19 mouse cellular contexts compared by ENCODE assay signal in genomic region chr1:155113946-155114345, GRCm38 (mm10). TPM values are rescaled to one million over a fixed set of nuclear protein-coding genes. Genes with fewer than 3 reads are reported as not detected.
DNase-seq lines count a peak whose midpoint lies in the region; ATAC-seq and TF ChIP-seq lines count a peak whose summit lies in the region.
"Had no signal": no experiment of that assay in that cellular context is flagged by ENCODE, and none has a peak within 500 bp of the region (broad histone marks: within the 10 kb centered on the region; RNA-seq: fewer than 3 reads in every experiment).

No protein-coding gene starts in this region.

- TF ChIP-seq POLR2A in liver, adult 2 months (IDR thresholded peaks at IDR 0.05; ENCODE audit: extremely low read depth, insufficient read depth, low read length) = no peak

- H3K27me3 ChIP-seq in forebrain, embryonic 16.5 days (replicated peaks; ENCODE audit: control insufficient read depth, insufficient read depth, low read length) = no peaks in the 10 kb centered on the region
- no peaks in the 10 kb centered on the region for H3K27me3 ChIP-seq in forebrain, embryonic 11.5 days (ENCODE audit: control insufficient read depth, insufficient read depth, low read length)
- H3K27me3 ChIP-seq in liver, adult 2 months (ENCODE audit: control insufficient read depth, insufficient read depth, low read length) = no peaks in the 10 kb centered on the region
- H3K27me3 ChIP-seq in embryonic facial prominence, embryonic 15.5 days = no peaks in the 10 kb centered on the region
- H3K27me3 ChIP-seq: embryonic facial prominence, embryonic 12.5 days had no signal

- no peak overlapping the region for H3K9ac ChIP-seq in forebrain, embryonic 16.5 days (replicated peaks; ENCODE audit: low read depth, low read length)
- H3K9ac ChIP-seq in forebrain, embryonic 11.5 days (ENCODE audit: low read length) = no peak overlapping the region
- no peak overlapping the region for H3K9ac ChIP-seq in liver, adult 2 months (ENCODE audit: low read depth, low read length)
- no peak overlapping the region for H3K9ac ChIP-seq in embryonic facial prominence, embryonic 15.5 days
- H3K9ac ChIP-seq: embryonic facial prominence, embryonic 12.5 days; liver, embryonic 13.5 days had no signal

- no peaks in the 10 kb centered on the region for H3K36me3 ChIP-seq in forebrain, embryonic 16.5 days (ENCODE audit: control insufficient read depth, insufficient read depth)
- no peaks in the 10 kb centered on the region for H3K36me3 ChIP-seq in forebrain, embryonic 11.5 days (ENCODE audit: control insufficient read depth, insufficient read depth, low read length)
- H3K36me3 ChIP-seq in liver, adult 2 months (ENCODE audit: control insufficient read depth, insufficient read depth, low read length) = no peaks in the 10 kb centered on the region
- H3K36me3 ChIP-seq in embryonic facial prominence, embryonic 15.5 days = no peaks in the 10 kb centered on the region
- H3K36me3 ChIP-seq: embryonic facial prominence, embryonic 12.5 days; G1E; liver, embryonic 13.5 days had no signal

- H3K79me2 ChIP-seq in liver, adult 2 months (ENCODE audit: control insufficient read depth, insufficient read depth, low read length) = no peaks in the 10 kb centered on the region

- no peak for DNase-seq in forebrain, embryonic 11.5 days (ENCODE audit: low spot score)
- peak; percentile 59 for DNase-seq in liver, adult 2 months (ENCODE audit: extremely low read depth, low read depth, low spot score)
- DNase-seq in liver (no peak), NIH3T3 (ENCODE audit: low read depth) (peak; percentile 43)
- DNase-seq in layer of hippocampus, adult 18-20 months (ENCODE audit: low spot score in 2 of 2) = no peak
- no peak for DNase-seq in yolk sac, embryonic 10.5 days (ENCODE audit: low spot score)
- DNase-seq: cerebellum, postnatal 14 days; heart, postnatal 10 days; kidney, adult 9 months; kidney, postnatal 4 days; layer of hippocampus, postnatal 36 days; left cerebral cortex, postnatal 4 days; liver, embryonic 13.5 days; thymus, postnatal 25 days had no signal

- TF ChIP-seq CTCF in liver, adult 2 months (IDR thresholded peaks at IDR 0.05; ENCODE audit: low read depth, low read length) = no peak

- no peak overlapping the region for H3K27ac ChIP-seq in forebrain, embryonic 16.5 days (ENCODE audit: low read length)
- H3K27ac ChIP-seq in forebrain, embryonic 11.5 days (ENCODE audit: low read depth, low read length) = no peak overlapping the region
- H3K27ac ChIP-seq in liver, adult 2 months (replicated peaks; ENCODE audit: insufficient read depth, low read depth, low read length) = no peak overlapping the region
- H3K27ac ChIP-seq in embryonic facial prominence, embryonic 15.5 days (replicated peaks) = 0 out of 2 replicates have a peak overlapping the region, but pooled peaks have one; percentile 28
- H3K27ac ChIP-seq: embryonic facial prominence, embryonic 12.5 days; liver, embryonic 13.5 days had no signal

- no peak overlapping the region for H3K4me2 ChIP-seq in forebrain, embryonic 16.5 days (ENCODE audit: low read length)
- H3K4me2 ChIP-seq in forebrain, embryonic 11.5 days (ENCODE audit: low read depth, low read length, severe bottlenecking) = no peak overlapping the region
- H3K4me2 ChIP-seq in embryonic facial prominence, embryonic 15.5 days (replicated peaks) = no peak overlapping the region
- H3K4me2 ChIP-seq: embryonic facial prominence, embryonic 12.5 days; liver, embryonic 13.5 days had no signal

- 19% methylated on average over 3 of the region's 3 CpGs for WGBS in forebrain, embryonic 16.5 days
- 10% methylated on average over 3 of the region's 3 CpGs for WGBS in forebrain, embryonic 11.5 days
- WGBS in liver, adult 2 months = 9% methylated on average over 3 of the region's 3 CpGs
- 12% methylated on average over 3 of the region's 3 CpGs for WGBS in embryonic facial prominence, embryonic 15.5 days

- H3K4me1 ChIP-seq in forebrain, embryonic 16.5 days (replicated peaks; ENCODE audit: control insufficient read depth, insufficient read depth, low read length) = peaks cover 25% of the 10 kb centered on the region
- H3K4me1 ChIP-seq in forebrain, embryonic 11.5 days (replicated peaks; ENCODE audit: control insufficient read depth, insufficient read depth, low read length) = peaks cover 17% of the 10 kb centered on the region
- H3K4me1 ChIP-seq in liver, adult 2 months (ENCODE audit: control insufficient read depth, insufficient read depth, low read length) = 0 out of 2 replicates have a peak, but pooled peaks cover 2% of the 10 kb centered on the region
- peaks cover 10% of the 10 kb centered on the region for H3K4me1 ChIP-seq in embryonic facial prominence, embryonic 15.5 days

- no peak overlapping the region for H3K4me3 ChIP-seq in forebrain, embryonic 16.5 days (replicated peaks; ENCODE audit: low read length)
- no peak overlapping the region for H3K4me3 ChIP-seq in forebrain, embryonic 11.5 days (ENCODE audit: low read depth, low read length)
- H3K4me3 ChIP-seq in liver, adult 2 months (ENCODE audit: insufficient read depth, low read depth, low read length) = no peak overlapping the region
- H3K4me3 ChIP-seq in embryonic facial prominence, embryonic 15.5 days (replicated peaks) = no peak overlapping the region
- H3K4me3 ChIP-seq: embryonic facial prominence, embryonic 12.5 days; liver, embryonic 13.5 days; myocyte had no signal

- peak; percentile 21; the same call in 1 of the 2 replicates for ATAC-seq in forebrain, embryonic 16.5 days
- ATAC-seq in forebrain, embryonic 11.5 days (replicated peaks; ENCODE audit: low FRiP score) = no peak
- no peak for ATAC-seq in embryonic facial prominence, embryonic 15.5 days (ENCODE audit: insufficient number of reproducible peaks, low FRiP score, low TSS enrichment, low read depth)

- no peaks in the 10 kb centered on the region for H3K9me3 ChIP-seq in forebrain, embryonic 16.5 days (ENCODE audit: control insufficient read depth, low read length)
- no peaks in the 10 kb centered on the region for H3K9me3 ChIP-seq in forebrain, embryonic 11.5 days (ENCODE audit: control insufficient read depth, low read length)
- no peaks in the 10 kb centered on the region for H3K9me3 ChIP-seq in embryonic facial prominence, embryonic 15.5 days (replicated peaks)
- H3K9me3 ChIP-seq: embryonic facial prominence, embryonic 12.5 days; liver, embryonic 13.5 days had no signal

RNA-seq across cellular contexts. Expression of gene Ier5, which starts 14.5 kb away (rescaled TPM):
- polyA plus RNA-seq in forebrain, embryonic 16.5 days (2015; fragmentation: Nextera tagmentation; extraction: Ambion mirVana) = 9.3 and 12.6 TPM in 2 replicates
- 19.4 and 28.0 TPM in 2 replicates for polyA plus RNA-seq in forebrain, embryonic 11.5 days (2014; fragmentation: Nextera tagmentation; extraction: Ambion mirVana)
- total RNA-seq in liver, adult 2 months (2014; rRNA removed) = 2.8 and 3.2 TPM in 2 replicates
- polyA plus RNA-seq in liver, adult 2 months (2012; rRNA removed) = 2.5 and 2.6 TPM in 2 replicates
- 10.4 and 10.8 TPM in 2 replicates for polyA plus RNA-seq in embryonic facial prominence, embryonic 15.5 days (2015; fragmentation: Nextera tagmentation; extraction: Ambion mirVana)
- total RNA-seq in layer of hippocampus, adult 18-20 months (2021) = 10 to 100 TPM; 32.3 to 36.2 TPM

RNA-seq across cellular contexts. Expression of gene Mr1, which starts 32.7 kb away (rescaled TPM):
- polyA plus RNA-seq in forebrain, embryonic 16.5 days (2015; fragmentation: Nextera tagmentation; extraction: Ambion mirVana) = 0.92 and 1.5 TPM in 2 replicates
- 0.55 and 0.96 TPM in 2 replicates for polyA plus RNA-seq in forebrain, embryonic 11.5 days (2014; fragmentation: Nextera tagmentation; extraction: Ambion mirVana)
- total RNA-seq in liver, adult 2 months (2014; rRNA removed) = 3.2 and 6.3 TPM in 2 replicates
- polyA plus RNA-seq in liver, adult 2 months (2012; rRNA removed) = 1.1 and 1.6 TPM in 2 replicates
- polyA plus RNA-seq in embryonic facial prominence, embryonic 15.5 days (2015; fragmentation: Nextera tagmentation; extraction: Ambion mirVana) = 9.5 and 11.3 TPM in 2 replicates
- total RNA-seq in layer of hippocampus, adult 18-20 months (2021) = 1 to 10 TPM; 3.8 to 4.1 TPM

RNA-seq across cellular contexts. Expression of gene Stx6, which starts 44.6 kb away (rescaled TPM):
- 121 and 125 TPM in 2 replicates for polyA plus RNA-seq in forebrain, embryonic 16.5 days (2015; fragmentation: Nextera tagmentation; extraction: Ambion mirVana)
- polyA plus RNA-seq in forebrain, embryonic 11.5 days (2014; fragmentation: Nextera tagmentation; extraction: Ambion mirVana) = 102 and 119 TPM in 2 replicates
- 10.3 and 11.7 TPM in 2 replicates for total RNA-seq in liver, adult 2 months (2014; rRNA removed)
- 10.1 and 13.1 TPM in 2 replicates for polyA plus RNA-seq in liver, adult 2 months (2012; rRNA removed)
- 76.0 and 86.5 TPM in 2 replicates for polyA plus RNA-seq in embryonic facial prominence, embryonic 15.5 days (2015; fragmentation: Nextera tagmentation; extraction: Ambion mirVana)
- total RNA-seq in layer of hippocampus, adult 18-20 months (2021) = 100 to 1,000 TPM; 122 to 129 TPM

Comparison
In these comparisons a context has a peak if more than half of its experiments do, and no peak if none do; other contexts are left out.
1. DNase-seq: peak in liver, adult 2 months (single experiment) and NIH3T3 (single experiment); none in forebrain, embryonic 11.5 days (single experiment), liver (single experiment), layer of hippocampus, adult 18-20 months (0 of 2) and yolk sac, embryonic 10.5 days (single experiment).